Mouse (Mus musculus) MEL (cell line): ENCODE results near the gene Ivd. TPM values are rescaled to one million over a fixed set of nuclear protein-coding genes. Genes with fewer than 3 reads are reported as not detected.

Experiments
- DNase-seq: peaks from one replicate; pipeline ENCODE4 v3.0.0; 2011; ENCODE audit warnings: low read depth, low spot score
- H3K27ac ChIP-seq: 2 replicates; pipeline ENCODE4 v1.5.1; 2012; ENCODE audit warnings: low read depth, mild to moderate bottlenecking, control low read depth, low read length, moderate library complexity; ENCODE audit not compliant: control insufficient read depth
- H3K27me3 ChIP-seq, 2 experiments: fragments of 150-350 bp in 1 of 2; sonication (generic) in 1 of 2; 2 replicates each; pipeline ENCODE4 v1.6.1; 2012; ENCODE audit warnings: low read length in 2 of 2, mild to moderate bottlenecking in 2 of 2, improper control_type of control experiment in 1 of 2, moderate library complexity in 1 of 2; ENCODE audit not compliant: insufficient read depth in 2 of 2, control insufficient read depth in 1 of 2
- H3K36me3 ChIP-seq, 2 experiments: 2 replicates each; pipeline ENCODE4 v1.6.1; 2012 to 2014; ENCODE audit warnings: low read length in 2 of 2, improper control_type of control experiment in 1 of 2, inconsistent platforms in 1 of 2, mild to moderate bottlenecking in 1 of 2; ENCODE audit not compliant: insufficient read depth in 2 of 2, control insufficient read depth in 1 of 2
- H3K4me1 ChIP-seq, 2 experiments: fragments of 150-350 bp in 1 of 2; sonication (generic) in 1 of 2; 2 replicates each; pipeline ENCODE4 v1.6.1; 2012; ENCODE audit warnings: low read length in 2 of 2, improper control_type of control experiment in 1 of 2, mild to moderate bottlenecking in 1 of 2; ENCODE audit not compliant: insufficient read depth in 2 of 2, control insufficient read depth in 1 of 2
- H3K4me3 ChIP-seq, 2 experiments: fragments of 150-350 bp in 1 of 2; sonication (generic) in 1 of 2; 2 replicates each; pipeline ENCODE4 v1.5.1; 2012; ENCODE audit warnings: low read depth in 2 of 2, low read length in 2 of 2, mild to moderate bottlenecking in 2 of 2, moderate library complexity in 2 of 2, control low read depth in 1 of 2, improper control_type of control experiment in 1 of 2; ENCODE audit not compliant: control insufficient read depth in 1 of 2, insufficient read depth in 1 of 2
- H3K79me2 ChIP-seq: 2 replicates; pipeline ENCODE4 v1.6.1; 2012; ENCODE audit warnings: mild to moderate bottlenecking, low read length, moderate library complexity; ENCODE audit not compliant: control insufficient read depth, poor library complexity, insufficient read depth
- H3K9ac ChIP-seq: 2 replicates; pipeline ENCODE4 v1.6.1; 2012; ENCODE audit warnings: low read depth, mild to moderate bottlenecking, control low read depth, low read length, moderate library complexity; ENCODE audit not compliant: control insufficient read depth, poor library complexity, severe bottlenecking
- H3K9me3 ChIP-seq: fragments of 150-350 bp; sonication (generic); replicated peaks from 2 replicates; pipeline ENCODE4 v1.6.1; 2012; ENCODE audit warnings: mild to moderate bottlenecking, low read length, improper control_type of control experiment, moderate library complexity; ENCODE audit not compliant: insufficient read depth
- BHLHE40 ChIP-seq: IDR thresholded peaks from 2 replicates; pipeline ENCODE4 v1.6.1; 2012; ENCODE audit warnings: low read depth, mild to moderate bottlenecking, inconsistent platforms, low read length, improper control_type of control experiment, borderline replicate concordance
- E2F4 ChIP-seq: IDR thresholded peaks from 2 replicates; pipeline ENCODE4 v1.6.1; 2011; ENCODE audit warnings: low read depth, low read length, improper control_type of control experiment, borderline replicate concordance
- ELF1 ChIP-seq: IDR thresholded peaks from 2 replicates; pipeline ENCODE4 v1.6.1; 2014; ENCODE audit warnings: low read depth, mild to moderate bottlenecking, inconsistent platforms, low read length, improper control_type of control experiment, moderate library complexity
- EP300 ChIP-seq, 2 experiments: IDR thresholded peaks; 2 replicates each; pipeline ENCODE4 v1.6.1; 2011; ENCODE audit warnings: improper control_type of control experiment in 2 of 2, low read length in 2 of 2, low read depth in 1 of 2, mild to moderate bottlenecking in 1 of 2
- GATA1 ChIP-seq: IDR thresholded peaks from 2 replicates; pipeline ENCODE4 v1.6.1; 2011; ENCODE audit warnings: low read depth, low read length, improper control_type of control experiment
- MAFK ChIP-seq: IDR thresholded peaks from 2 replicates; pipeline ENCODE4 v1.6.1; 2011; ENCODE audit warnings: low read depth, mild to moderate bottlenecking, low read length, improper control_type of control experiment, borderline replicate concordance
- MAX ChIP-seq: IDR thresholded peaks from 2 replicates; pipeline ENCODE4 v1.6.1; 2011; ENCODE audit warnings: low read length, improper control_type of control experiment
- MAZ ChIP-seq: IDR thresholded peaks from 2 replicates; pipeline ENCODE4 v1.6.1; 2012; ENCODE audit warnings: low read depth, mild to moderate bottlenecking, inconsistent platforms, low read length, improper control_type of control experiment
- MEF2A ChIP-seq: IDR thresholded peaks from 2 replicates; pipeline ENCODE4 v1.6.1; 2014; ENCODE audit warnings: low read depth, mild to moderate bottlenecking, inconsistent platforms, low read length, improper control_type of control experiment; ENCODE audit not compliant: poor library complexity, insufficient replicate concordance, severe bottlenecking; ENCODE audit errors: extremely low read depth
- POLR2AphosphoS5 ChIP-seq: IDR thresholded peaks from 2 replicates; pipeline ENCODE4 v1.6.1; 2012; ENCODE audit warnings: low read depth, borderline replicate concordance, mild to moderate bottlenecking, inconsistent platforms, low read length, moderate library complexity, mixed read lengths
- RAD21 ChIP-seq: IDR thresholded peaks from 2 replicates; pipeline ENCODE4 v1.6.1; 2011; ENCODE audit warnings: mild to moderate bottlenecking, low read depth, low read length, improper control_type of control experiment
- RCOR1 ChIP-seq: IDR thresholded peaks from 2 replicates; pipeline ENCODE4 v1.6.1; 2012; ENCODE audit warnings: low read depth, mild to moderate bottlenecking, inconsistent platforms, low read length, improper control_type of control experiment
- SMC3 ChIP-seq: IDR thresholded peaks from 2 replicates; pipeline ENCODE4 v1.6.1; 2011; ENCODE audit warnings: low read depth, low read length, improper control_type of control experiment
- TCF12 ChIP-seq: IDR thresholded peaks from 2 replicates; pipeline ENCODE4 v1.6.1; 2014; ENCODE audit warnings: low read depth, mild to moderate bottlenecking, inconsistent platforms, low read length, improper control_type of control experiment, moderate library complexity
- UBTF ChIP-seq: IDR thresholded peaks from 2 replicates; pipeline ENCODE4 v1.6.1; 2012; ENCODE audit warnings: low read depth, mild to moderate bottlenecking, inconsistent platforms, low read length, improper control_type of control experiment, moderate library complexity, borderline replicate concordance; ENCODE audit not compliant: insufficient read depth
- ZC3H11A ChIP-seq: IDR thresholded peaks from 2 replicates; pipeline ENCODE4 v1.6.1; 2012; ENCODE audit warnings: low read depth, mild to moderate bottlenecking, inconsistent platforms, low read length, improper control_type of control experiment
- ZMIZ1 ChIP-seq: IDR thresholded peaks from 2 replicates; pipeline ENCODE4 v1.6.1; 2012; ENCODE audit warnings: low read depth, mild to moderate bottlenecking, inconsistent platforms, low read length, improper control_type of control experiment, moderate library complexity
- polyA plus RNA-seq, 2 experiments: library from polyadenylated mRNA; stranded (reverse) in 1 of 2; unstranded in 1 of 2; fragments of >175 nt in 1 of 2; fragments of >200 nt in 1 of 2; gene quantifications; 2 replicates each; pipeline versions ENCODE4 v1.2.1 to v1.2.4; 2012; ENCODE audit warnings: low replicate concordance in 2 of 2, low read depth in 1 of 2; ENCODE audit not compliant: insufficient read length in 2 of 2, insufficient read depth in 1 of 2, missing spikeins in 1 of 2
- total RNA-seq: library from RNA; depleted of rRNA; stranded (reverse); fragments of 300-350 nt; gene quantifications from 2 replicates; pipeline ENCODE4 v1.2.3, GENCODE M21; 2012

Gene Ivd
- total and polyA plus RNA-seq, 3 experiments: 17.1 to 33.4 TPM; not detected in 1

DNA sequence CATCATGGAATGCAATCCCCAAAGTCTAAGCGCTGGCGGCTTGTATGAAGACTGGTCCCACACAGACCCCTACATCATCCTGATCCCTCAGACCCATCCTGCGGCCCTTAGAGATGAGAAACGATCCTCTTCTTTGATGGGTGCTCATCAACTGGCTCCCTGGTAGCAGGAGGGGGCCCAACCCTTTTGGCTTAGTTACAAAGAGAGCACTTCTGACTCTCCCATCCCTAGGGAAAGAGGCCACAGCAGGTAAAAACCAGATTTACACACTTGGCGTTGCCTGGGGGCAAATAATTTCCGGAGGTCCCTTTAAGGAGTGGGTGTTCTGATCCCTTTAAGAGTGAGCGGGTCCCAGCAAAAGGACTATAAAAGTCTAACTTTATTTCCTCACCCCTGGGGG, 35.6 kb downstream of the Ivd start:
- H3K9me3 ChIP-seq: no peaks in the 10 kb centered on the region
- H3K27me3 ChIP-seq: no peaks in the 10 kb centered on the region; a peak in 1 of 4 replicates
- TF ChIP-seq GATA1 (no peak), SMC3 (no peak), EP300 (IDR thresholded peaks at IDR 0.05; ENCODE audit: low read depth in 1 of 2, low read length in 2 of 2) (no peak), MAFK (no peak)
- H3K4me1 ChIP-seq: peaks cover 0 to 12% of the 10 kb centered on the region in 2 experiments; a peak in 2 of 4 replicates
- H3K79me2 ChIP-seq: peaks cover 11% of the 10 kb centered on the region
- H3K9ac ChIP-seq: no peak overlapping the region
- DNase-seq: no peak
- no peak overlapping the region for H3K27ac ChIP-seq
- no peak overlapping the region for H3K4me3 ChIP-seq
- no peaks in the 10 kb centered on the region for H3K36me3 ChIP-seq

GRCm38 (mm10) chr2:118897808-118898207, 36.1 kb downstream of the Ivd start:
- Histone ChIP-seq H3K9ac (no peak overlapping the region), H3K27ac (no peak overlapping the region), H3K9me3 (no peaks in the 10 kb centered on the region), H3K36me3 (no peaks in the 10 kb centered on the region), H3K27me3 (no peaks in the 10 kb centered on the region; a peak in 1 of 4 replicates), H3K4me3 (no peak overlapping the region), H3K79me2 (peaks cover 15% of the 10 kb centered on the region), H3K4me1 (peaks cover 0 to 9% of the 10 kb centered on the region in 2 experiments; a peak in 2 of 4 replicates)
- no peak for DNase-seq
- TF ChIP-seq UBTF: no peak
- TF ChIP-seq POLR2AphosphoS5: no peak
- TF ChIP-seq RAD21: no peak
- TF ChIP-seq BHLHE40: no peak
- TF ChIP-seq RCOR1: no peak
- no peak for TF ChIP-seq MAZ
- TF ChIP-seq ZMIZ1: no peak
- no peak for TF ChIP-seq E2F4
- TF ChIP-seq MAX: no peak
- TF ChIP-seq MEF2A: no peak
- no peak for TF ChIP-seq ZC3H11A
- no peak for TF ChIP-seq TCF12
- TF ChIP-seq ELF1: no peak
- no peak for TF ChIP-seq SMC3
